Mouse (Mus musculus): ENCODE measurements at regions not wholly inside any gene's neighbourhood (a gene's known extent, or its start where the extent isn't known, plus 50 kb on each side); places are given as distances from the start of the nearest gene placed in this dataset.

GRCm38 (mm10) chr1:50685361-50685760 lies 215.1 kb upstream of the Tmeff2 start:
- TF ChIP-seq CTCF (IDR thresholded peaks at IDR 0.05; ENCODE audit: low read depth): no peak
- no peak for TF ChIP-seq EP300 (IDR thresholded peaks at IDR 0.05; ENCODE audit: low read depth)

Measured in liver, embryonic 14.5 days (tissue).